Mouse (Mus musculus) ES-Bruce4 (cell line): ENCODE data around the gene Tmem181a. TPM values are rescaled to one million over a fixed set of nuclear protein-coding genes. Genes with fewer than 3 reads are reported as not detected.
"Not testable (repeated sequence)": the region's sequence is repeated elsewhere in the genome, so short reads cannot be mapped to it uniquely, and the experiment has no call there.

Source experiments
- H3K27ac ChIP-seq: 2 replicates; pipeline ENCODE4 v1.5.1; 2012; ENCODE audit warnings: low read length, inconsistent platforms; ENCODE audit not compliant: insufficient read depth
- H3K27me3 ChIP-seq: 2 replicates; pipeline ENCODE4 v1.6.1; 2012; ENCODE audit warnings: mild to moderate bottlenecking, low read length, inconsistent platforms; ENCODE audit not compliant: control insufficient read depth, poor library complexity, insufficient read depth, severe bottlenecking
- H3K36me3 ChIP-seq: 2 replicates; pipeline ENCODE4 v1.6.1; 2012; ENCODE audit warnings: inconsistent platforms, mild to moderate bottlenecking, low read length, moderate library complexity; ENCODE audit not compliant: control insufficient read depth, poor library complexity, insufficient read depth, severe bottlenecking
- H3K4me1 ChIP-seq: one replicate; pipeline ENCODE4 v1.8.1; 2011; ENCODE audit warnings: low read length; ENCODE audit not compliant: control insufficient read depth, insufficient read depth
- H3K4me3 ChIP-seq: 2 replicates; pipeline ENCODE4 v1.5.1; 2011; ENCODE audit warnings: low read depth, mild to moderate bottlenecking, low read length
- H3K9ac ChIP-seq: 2 replicates; pipeline ENCODE4 v1.6.1; 2012; ENCODE audit warnings: low read depth, mild to moderate bottlenecking, inconsistent platforms; ENCODE audit not compliant: poor library complexity, severe bottlenecking
- H3K9me3 ChIP-seq: replicated peaks from 2 replicates; pipeline ENCODE4 v1.6.1; 2012; ENCODE audit warnings: mild to moderate bottlenecking, low read length, inconsistent platforms; ENCODE audit not compliant: control insufficient read depth, poor library complexity, insufficient read depth, severe bottlenecking
- CTCF ChIP-seq: IDR thresholded peaks from one replicate; pipeline ENCODE4 v1.8.1; 2011; ENCODE audit warnings: low read depth, low read length
- EP300 ChIP-seq: IDR thresholded peaks from 2 replicates; pipeline ENCODE4 v1.6.1; 2011; ENCODE audit warnings: low read depth, low read length; ENCODE audit not compliant: insufficient read depth
- POLR2A ChIP-seq: IDR thresholded peaks from one replicate; pipeline ENCODE4 v1.8.1; 2011; ENCODE audit warnings: low read length; ENCODE audit not compliant: insufficient read depth
- polyA plus RNA-seq: library from polyadenylated mRNA; stranded (reverse); fragments of >200 nt; gene quantifications from 2 replicates; pipeline ENCODE4 v1.2.4, GENCODE M21; 2011; ENCODE audit warnings: low read depth; ENCODE audit not compliant: missing spikeins, insufficient read depth, insufficient read length

Tmem181a gene
- polyA plus RNA-seq = 21.6 and 23.9 TPM in 2 replicates

GRCm38 (mm10) chr17:6256400-6257069, at the start of gene Tmem181a:
Gene Tmem181a, plus strand, starts transcription at chr17:6256860.
- not testable (repeated sequence) for H3K4me1 ChIP-seq, H3K9me3 ChIP-seq, H3K27ac ChIP-seq, H3K36me3 ChIP-seq, H3K27me3 ChIP-seq, H3K9ac ChIP-seq
- peak within 1 kb of the TSS; percentile 42 for H3K4me3 ChIP-seq

GRCm38 (mm10) chr17:6211721-6212120, 44.9 kb upstream of the Tmem181a start:
- Histone ChIP-seq H3K9me3 (no peaks in the 10 kb centered on the region), H3K36me3 (no peaks in the 10 kb centered on the region), H3K4me1 (no peaks in the 10 kb centered on the region), H3K4me3 (no peak overlapping the region), H3K27me3 (no peaks in the 10 kb centered on the region), H3K27ac (no peak overlapping the region), H3K9ac (no peak overlapping the region)
- TF ChIP-seq EP300 (no peak), CTCF (no peak), POLR2A (no peak)

DNA sequence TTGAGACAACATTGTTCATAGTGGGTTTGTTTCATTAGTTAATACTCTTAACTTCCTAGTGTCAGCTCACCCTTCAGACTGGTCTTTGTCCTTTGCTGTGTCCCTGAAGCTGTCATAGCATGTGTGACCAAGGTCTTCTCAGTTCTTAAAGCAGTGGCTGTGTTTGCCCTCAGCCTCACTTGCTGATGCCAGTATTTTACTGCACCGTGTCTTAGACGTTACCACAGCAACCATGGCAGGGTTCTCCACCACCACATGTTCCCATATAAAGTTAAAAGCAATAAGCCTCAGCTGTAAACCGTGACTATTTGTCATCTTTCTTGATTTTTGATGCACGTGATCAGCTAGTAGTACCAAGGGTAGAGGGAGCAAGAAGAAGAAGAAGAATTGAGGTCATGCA, 41.0 kb upstream of the Tmem181a start:
- Histone ChIP-seq H3K4me3 (no peak overlapping the region), H3K9ac (no peak overlapping the region), H3K27me3 (no peaks in the 10 kb centered on the region), H3K27ac (no peak overlapping the region), H3K9me3 (no peaks in the 10 kb centered on the region), H3K4me1 (no peaks in the 10 kb centered on the region), H3K36me3 (no peaks in the 10 kb centered on the region)
- no peak for TF ChIP-seq POLR2A
- TF ChIP-seq CTCF = no peak

GRCm38 (mm10) chr17:6216514-6216913, 40.1 kb upstream of the Tmem181a start:
- H3K4me3 ChIP-seq = no peak overlapping the region
- no peaks in the 10 kb centered on the region for H3K36me3 ChIP-seq
- H3K27ac ChIP-seq = no peak overlapping the region
- H3K9me3 ChIP-seq = no peaks in the 10 kb centered on the region
- TF ChIP-seq POLR2A (no peak), EP300 (no peak), CTCF (no peak)
- no peaks in the 10 kb centered on the region for H3K27me3 ChIP-seq
- no peak overlapping the region for H3K9ac ChIP-seq
- no peaks in the 10 kb centered on the region for H3K4me1 ChIP-seq

DNA sequence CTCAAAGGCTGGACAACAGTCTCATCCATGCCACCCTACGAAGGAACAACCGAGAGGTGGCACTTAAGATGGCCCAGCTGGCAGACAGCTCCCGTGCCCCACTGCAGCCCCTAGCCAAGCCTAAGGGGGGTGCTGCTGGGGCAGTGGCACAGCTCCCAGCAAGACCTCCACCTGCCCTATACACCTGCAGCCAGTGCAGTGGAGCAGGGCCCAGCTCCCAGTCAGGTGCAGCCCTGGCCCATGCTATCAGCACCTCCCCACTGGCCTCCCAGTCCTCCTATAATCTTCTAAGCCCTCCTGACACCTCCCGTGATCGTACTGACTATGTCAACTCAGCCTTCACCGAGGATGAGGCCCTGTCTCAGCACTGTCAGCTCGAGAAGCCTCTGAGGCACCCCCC, 24.0 kb upstream of the Tmem181a start:
- not testable (repeated sequence) for H3K4me3 ChIP-seq, H3K9ac ChIP-seq, H3K36me3 ChIP-seq, H3K4me1 ChIP-seq, H3K27me3 ChIP-seq, H3K27ac ChIP-seq, H3K9me3 ChIP-seq

DNA sequence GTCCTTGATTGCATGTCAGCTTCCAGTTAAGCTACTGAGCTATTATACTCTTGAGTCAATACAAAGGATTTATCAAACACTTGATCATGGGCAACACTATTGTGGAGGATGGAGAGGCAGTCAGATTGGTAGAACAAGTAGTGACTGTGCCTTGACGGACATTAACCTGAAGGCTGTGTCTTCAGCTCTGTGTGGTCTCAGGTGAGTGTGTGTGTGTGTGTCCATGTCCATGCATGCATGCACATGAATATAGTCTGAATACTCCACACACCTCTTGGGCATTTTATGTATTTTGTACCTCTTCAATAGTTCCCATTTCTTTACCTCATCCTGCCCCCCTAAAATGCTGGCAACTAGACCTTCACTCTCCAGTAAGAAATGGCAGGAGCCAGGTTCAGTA, 5.4 kb upstream of the Tmem181a start:
- H3K4me1 ChIP-seq, H3K9ac ChIP-seq, H3K27me3 ChIP-seq, H3K9me3 ChIP-seq, H3K36me3 ChIP-seq, H3K27ac ChIP-seq, H3K4me3 ChIP-seq: not testable (repeated sequence)

DNA sequence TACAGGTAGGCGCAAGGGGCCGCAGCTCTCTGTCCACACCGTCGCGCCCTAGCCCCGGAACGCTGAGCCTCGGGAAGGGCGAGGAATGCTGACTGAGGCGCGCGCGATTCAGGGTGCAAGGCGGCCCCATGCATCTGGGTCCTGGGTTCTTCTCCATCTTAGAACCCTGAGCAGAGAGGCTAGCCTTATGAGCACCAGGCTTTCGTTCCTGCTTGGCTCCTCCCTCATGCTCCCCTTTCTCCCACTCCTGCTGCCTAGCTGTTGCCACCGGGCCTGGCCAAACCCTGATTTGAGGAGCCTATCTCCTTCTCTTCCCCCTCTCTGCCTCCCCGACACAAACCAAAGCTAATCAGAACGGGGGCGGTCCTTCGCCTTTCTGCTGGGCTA, 403 bp downstream of the Tmem181a start:
- not testable (repeated sequence) for H3K4me1 ChIP-seq, H3K36me3 ChIP-seq, H3K9me3 ChIP-seq, H3K9ac ChIP-seq, H3K27me3 ChIP-seq, H3K27ac ChIP-seq
- peak overlapping the region; percentile 42 for H3K4me3 ChIP-seq

- not testable (repeated sequence) for H3K9me3 ChIP-seq, H3K4me1 ChIP-seq, H3K27me3 ChIP-seq, H3K27ac ChIP-seq, H3K36me3 ChIP-seq
- peak overlapping the region; percentile 70 for H3K4me3 ChIP-seq
- peak overlapping the region; percentile 85; the same call in 1 of the 2 replicates for H3K9ac ChIP-seq
These were observed 13.5 kb downstream of the Tmem181a start for GRCm38 (mm10) chr17:6269876-6270831.

GRCm38 (mm10) chr17:6270840-6271239, 14.2 kb downstream of the Tmem181a start:
- peak overlapping the region; percentile 85; the same call in 1 of the 2 replicates for H3K9ac ChIP-seq
- peak overlapping the region; percentile 70 for H3K4me3 ChIP-seq
- not testable (repeated sequence) for H3K27me3 ChIP-seq, H3K4me1 ChIP-seq, H3K9me3 ChIP-seq, H3K27ac ChIP-seq, H3K36me3 ChIP-seq
